Mouse (Mus musculus) midbrain, embryonic 14.5 days (tissue): Measurements from ENCODE around the gene Vmn1r107. TPM values are rescaled to one million over a fixed set of nuclear protein-coding genes. Genes with fewer than 3 reads are reported as not detected.
"Not testable (repeated sequence)": the region's sequence is repeated elsewhere in the genome, so short reads cannot be mapped to it uniquely, and the experiment has no call there.

Experiments used
- ATAC-seq: fragments of 200-750 bp; cut with Nextera tagmentation; 2 replicates; pipeline ENCODE4 v1.8.0; 2017; ENCODE audit warnings: moderate number of reproducible peaks, moderate library complexity; ENCODE audit not compliant: low FRiP score, low TSS enrichment
- DNase-seq: peaks from one replicate; pipeline ENCODE4 v3.0.0-alpha.2; 2015
- H3K27ac ChIP-seq: fragments of 300-500 bp; sonication (generic); replicated peaks from 2 replicates; pipeline ENCODE4 v1.5.1; 2014; ENCODE audit warnings: mild to moderate bottlenecking, low read depth, low read length, moderate library complexity
- H3K27me3 ChIP-seq: fragments of 300-500 bp; sonication (generic); 2 replicates; pipeline ENCODE4 v1.6.1; 2014; ENCODE audit warnings: low read length, control low read depth, mixed read lengths; ENCODE audit not compliant: control insufficient read depth, insufficient read depth
- H3K36me3 ChIP-seq: fragments of 300-500 bp; sonication (generic); 2 replicates; pipeline ENCODE4 v1.6.1; 2014; ENCODE audit warnings: low read length, control low read depth; ENCODE audit not compliant: control insufficient read depth, insufficient read depth
- H3K4me1 ChIP-seq: fragments of 300-500 bp; sonication (generic); 2 replicates; pipeline ENCODE4 v1.6.1; 2014; ENCODE audit warnings: mild to moderate bottlenecking, antibody characterized with exemption, low read length, control low read depth; ENCODE audit not compliant: control insufficient read depth, insufficient read depth
- H3K4me2 ChIP-seq: fragments of 300-500 bp; sonication (generic); 2 replicates; pipeline ENCODE4 v1.6.1; 2014; ENCODE audit warnings: mild to moderate bottlenecking, low read length, moderate library complexity
- H3K4me3 ChIP-seq: fragments of 300-500 bp; sonication (generic); replicated peaks from 2 replicates; pipeline ENCODE4 v1.5.1; 2014; ENCODE audit warnings: low read depth, low read length
- H3K9ac ChIP-seq: fragments of 300-500 bp; sonication (generic); replicated peaks from 2 replicates; pipeline ENCODE4 v1.6.1; 2014; ENCODE audit warnings: mild to moderate bottlenecking, low read length, moderate library complexity
- H3K9me3 ChIP-seq: fragments of 300-500 bp; sonication (generic); 2 replicates; pipeline ENCODE4 v1.6.1; 2016; ENCODE audit warnings: low read length, control low read depth, mixed read lengths; ENCODE audit not compliant: control insufficient read depth
- WGBS: fragments of 180-500 bp; shearing (Covaris S2); extraction: QIAGEN DNeasy Blood & Tissue Kit; methylation state at CpG from one replicate; pipeline ENCODE4 v1.1.7; 2014; 5-methylcytosine and 5-hydroxymethylcytosine counted together
- polyA plus RNA-seq: library from polyadenylated mRNA; unstranded; fragments of >200 nt; fragmentation: Nextera tagmentation; extraction: Ambion mirVana; gene quantifications from 2 replicates; pipeline ENCODE4 v1.2.1, GENCODE M21; 2014

Gene Vmn1r107
- polyA plus RNA-seq, result not detected in 2 replicates

- DNase-seq, H3K9ac ChIP-seq, H3K4me2 ChIP-seq, H3K9me3 ChIP-seq, H3K36me3 ChIP-seq, ATAC-seq, H3K27me3 ChIP-seq, H3K4me3 ChIP-seq, H3K27ac ChIP-seq, H3K4me1 ChIP-seq: not testable (repeated sequence)
- WGBS, result no CpG with 5 or more reads among the region's 3 CpGs
Observed at GRCm38 (mm10) chr7:20668618-20669017, at the start of gene Vmn1r107. Gene Vmn1r107 (plus strand): TSS chr7:20668918.

DNA sequence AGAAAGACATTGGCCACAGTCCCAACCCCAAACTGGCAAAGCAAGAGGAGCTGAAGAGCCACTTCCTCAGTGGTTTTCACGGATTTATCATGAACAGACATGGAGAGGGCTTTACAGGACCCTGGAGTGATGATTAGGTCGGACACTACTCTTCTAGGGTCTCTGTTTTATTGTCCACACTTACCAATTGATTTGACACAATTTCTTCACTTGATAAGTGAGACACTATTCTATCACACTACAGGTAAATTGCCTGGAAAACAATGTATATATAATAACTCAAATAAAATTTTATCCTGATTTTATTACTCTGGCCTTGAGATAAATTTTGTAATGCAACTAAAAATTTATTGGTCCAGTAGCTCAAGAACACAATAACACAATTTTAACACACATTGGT is 34.4 kb downstream of the Vmn1r107 start, which contains the start of gene Vmn1r111:
TSS of gene Vmn1r111 (minus strand) at position 101 of the 400 bp plus-strand sequence.
- no CpG with 5 or more reads among the region's 2 CpGs for WGBS

More for the DNA sequence above, 34.4 kb downstream of the Vmn1r107 start, which contains the start of gene Vmn1r111:
- H3K27ac ChIP-seq, ATAC-seq, DNase-seq, H3K9me3 ChIP-seq, H3K4me3 ChIP-seq, H3K9ac ChIP-seq, H3K27me3 ChIP-seq, H3K4me2 ChIP-seq, H3K4me1 ChIP-seq, H3K36me3 ChIP-seq: not testable (repeated sequence)

Other genes with a start within 250 kb of the Vmn1r107 start
- gene Vmn1r101, start 226.3 kb upstream of the Vmn1r107 start, polyA plus RNA-seq, result not detected in 2 replicates
- not detected in 2 replicates for gene Gm10670, start 194.0 kb upstream of the Vmn1r107 start, polyA plus RNA-seq
- gene Vmn1r103, start 158.4 kb upstream of the Vmn1r107 start, polyA plus RNA-seq, result not detected in 2 replicates
- not detected in 2 replicates for gene Vmn1r104, start 135.1 kb upstream of the Vmn1r107 start, polyA plus RNA-seq
- not detected in 2 replicates for gene Gm5726, start 123.2 kb upstream of the Vmn1r107 start, polyA plus RNA-seq
- gene Gm4141, start 92.7 kb upstream of the Vmn1r107 start, polyA plus RNA-seq, result not detected in 2 replicates
- not detected in 2 replicates for gene Gm4513, start 69.9 kb upstream of the Vmn1r107 start, polyA plus RNA-seq
- gene Vmn1r111, start 34.3 kb downstream of the Vmn1r107 start, polyA plus RNA-seq, result not detected in 2 replicates
- gene Gm10668, start 61.7 kb downstream of the Vmn1r107 start, polyA plus RNA-seq, result not detected in 2 replicates
- not detected in 2 replicates for gene Vmn1r112, start 102.3 kb downstream of the Vmn1r107 start, polyA plus RNA-seq
- not detected in 2 replicates for gene Vmn1r113, start 118.4 kb downstream of the Vmn1r107 start, polyA plus RNA-seq
- gene Vmn1r114, start 143.3 kb downstream of the Vmn1r107 start, polyA plus RNA-seq, result not detected in 2 replicates
- gene Vmn1r115, start 176.1 kb downstream of the Vmn1r107 start, polyA plus RNA-seq, result not detected in 2 replicates
- not detected in 2 replicates for gene Vmn1r116, start 203.3 kb downstream of the Vmn1r107 start, polyA plus RNA-seq
- not detected in 2 replicates for gene Vmn1r117, start 215.2 kb downstream of the Vmn1r107 start, polyA plus RNA-seq
- not detected in 2 replicates for gene Vmn1r118, start 243.4 kb downstream of the Vmn1r107 start, polyA plus RNA-seq